Mouse (Mus musculus): ENCODE data around the gene Epor.

GRCm38 (mm10) chr9:21987592-21988342 is 24.5 kb upstream of the Epor start:
- TF ChIP-seq POLR2A (IDR thresholded peaks at IDR 0.05; ENCODE audit: low read depth, low read length) (no peak), EP300 (IDR thresholded peaks at IDR 0.05; ENCODE audit: low read length) (no peak), NELFE (IDR thresholded peaks at IDR 0.05; ENCODE audit: low read depth, low read length) (no peak)
